Mouse (Mus musculus) heart, adult 8-10 months (tissue): ENCODE measurements around the gene Trim24. TPM values are rescaled to one million over a fixed set of nuclear protein-coding genes. Genes with fewer than 3 reads are reported as not detected.
"Not testable (repeated sequence)": the region's sequence is repeated elsewhere in the genome, so short reads cannot be mapped to it uniquely, and the experiment has no call there.

Source experiments
- DNase-seq: peaks from one replicate; pipeline ENCODE4 v3.0.0; 2022; ENCODE audit warnings: low spot score
- total RNA-seq, 4 experiments: library from RNA; stranded (reverse); gene quantifications; 2 replicates each; pipeline ENCODE4 v1.2.4; 2022

Trim24 gene
- 10 to 100 TPM; 30.8 to 36.8 (median 34.0) TPM for total RNA-seq

GRCm38 (mm10) chr6:37870245-37871136, at the start of gene Trim24:
Trim24 (plus strand) TSS chr6:37870811.
- peak; percentile 92 for DNase-seq

DNA sequence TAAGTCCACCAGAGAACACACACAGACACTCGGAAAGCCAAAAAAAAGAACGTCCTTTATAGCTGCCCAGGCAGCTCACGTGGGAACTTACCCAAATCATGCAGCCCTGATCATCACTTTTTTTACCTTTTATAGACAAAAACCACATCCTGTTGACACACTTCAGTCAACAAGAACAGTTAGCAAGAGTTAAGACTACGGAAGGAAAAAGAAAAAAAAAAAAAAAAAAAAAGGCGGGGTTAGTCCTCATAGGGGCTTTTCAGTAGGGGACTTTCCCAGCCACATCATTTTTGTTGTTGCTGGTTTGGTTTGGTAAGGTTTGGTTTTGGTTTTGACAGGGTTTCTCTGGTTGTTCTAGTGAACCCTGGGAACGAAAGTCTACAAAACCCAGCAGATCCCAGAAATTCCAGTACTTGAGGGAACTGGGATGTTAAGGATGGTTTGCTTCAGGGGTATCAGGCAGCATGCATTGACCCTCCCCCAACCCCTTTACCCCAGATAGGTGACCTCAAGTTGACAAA, 49.0 kb upstream of the Trim24 start:
- DNase-seq, result no peak

GRCm38 (mm10) chr6:37822390-37822789, 48.2 kb upstream of the Trim24 start:
- no peak for DNase-seq

GRCm38 (mm10) chr6:37823731-37824130, 46.9 kb upstream of the Trim24 start:
- DNase-seq, result no peak

DNA sequence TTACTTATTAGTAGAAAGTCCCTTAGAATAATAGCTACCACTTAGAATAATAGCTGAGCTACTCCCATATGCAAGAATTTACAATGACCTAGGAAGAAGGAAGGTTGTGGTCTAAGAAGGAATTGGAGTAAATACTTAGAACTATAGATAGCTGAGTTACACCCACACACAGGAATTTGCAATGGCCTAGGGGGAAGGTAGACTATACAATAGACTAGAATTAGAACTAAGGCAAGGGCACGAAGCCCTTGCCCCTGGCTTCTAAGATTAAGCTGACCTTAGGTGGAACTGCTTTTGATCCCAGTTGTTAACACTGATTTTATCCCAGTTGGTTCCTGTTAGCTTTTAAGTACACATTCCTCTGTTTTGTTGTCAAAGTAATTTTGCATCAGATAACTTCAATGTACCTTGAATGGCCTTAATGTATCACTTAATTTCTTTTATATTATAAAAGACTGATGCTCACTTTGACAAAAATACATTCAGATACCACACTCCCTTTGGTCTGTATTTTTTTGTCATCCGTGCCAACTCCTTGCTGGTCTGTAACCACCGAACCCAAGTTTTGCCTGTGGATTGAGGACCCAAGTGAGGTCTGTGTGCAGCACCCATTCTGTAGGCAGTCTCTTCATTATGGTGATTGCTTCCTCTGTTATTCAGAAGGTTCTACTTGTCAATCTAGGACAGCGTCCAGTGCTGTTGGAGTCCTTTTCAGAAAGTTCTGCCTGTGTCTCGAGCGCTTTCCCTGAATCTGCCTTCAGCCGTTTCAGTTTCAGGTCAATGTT, 45.1 kb upstream of the Trim24 start:
- not testable (repeated sequence) for DNase-seq

- DNase-seq, result no peak
Measured at GRCm38 (mm10) chr6:37828955-37829354, 41.7 kb upstream of the Trim24 start.

DNA sequence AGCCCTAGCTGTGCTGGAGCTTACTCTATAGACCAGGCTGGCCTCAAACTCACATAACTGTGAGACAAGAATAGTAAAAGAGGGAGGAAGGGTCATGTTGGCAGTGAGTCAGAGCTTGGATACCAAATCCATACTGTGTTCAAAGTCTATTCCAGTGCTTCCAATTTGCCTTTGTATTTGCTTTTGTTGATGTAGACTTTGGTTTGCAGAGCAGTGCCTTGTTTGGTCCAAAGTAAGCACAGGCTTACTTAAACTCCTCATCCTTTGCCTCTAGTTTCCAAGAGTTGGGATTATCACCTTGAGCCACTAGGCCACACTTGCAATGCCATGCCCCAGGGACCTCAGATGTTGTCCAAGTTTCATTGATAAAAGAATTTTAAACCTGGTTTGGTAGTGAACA, 41.0 kb upstream of the Trim24 start:
- DNase-seq, result no peak

GRCm38 (mm10) chr6:37833691-37834090, 36.9 kb upstream of the Trim24 start:
- no peak for DNase-seq

DNA sequence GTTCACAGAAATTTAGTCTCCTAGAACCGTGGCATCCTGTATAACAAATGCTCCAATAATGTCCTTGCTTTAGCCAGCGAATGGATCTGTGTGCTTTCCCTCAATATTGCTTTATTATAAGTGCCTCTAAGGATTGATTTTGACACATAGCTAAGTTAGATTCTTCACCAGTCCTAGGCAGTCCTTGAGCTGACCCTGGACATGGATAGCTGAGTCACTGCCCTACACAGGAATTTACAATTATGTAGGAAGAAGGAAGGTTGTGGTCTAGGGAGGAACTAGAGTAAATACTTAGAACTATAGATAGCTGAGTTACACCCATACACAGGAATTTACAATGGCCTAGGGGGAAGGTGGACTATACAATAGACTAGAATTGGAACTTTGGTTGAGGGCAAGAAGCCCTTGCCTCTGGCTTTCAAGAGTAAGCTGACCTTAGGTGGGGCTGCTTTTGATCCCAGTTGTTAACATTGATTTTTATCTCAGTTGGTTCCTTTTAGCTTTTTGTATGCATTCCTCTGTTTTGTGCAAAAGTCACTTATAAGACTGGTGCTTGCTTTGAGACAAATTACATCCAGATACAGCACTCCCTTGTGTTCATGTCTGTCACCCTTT, 33.6 kb upstream of the Trim24 start:
- not testable (repeated sequence) for DNase-seq

DNA sequence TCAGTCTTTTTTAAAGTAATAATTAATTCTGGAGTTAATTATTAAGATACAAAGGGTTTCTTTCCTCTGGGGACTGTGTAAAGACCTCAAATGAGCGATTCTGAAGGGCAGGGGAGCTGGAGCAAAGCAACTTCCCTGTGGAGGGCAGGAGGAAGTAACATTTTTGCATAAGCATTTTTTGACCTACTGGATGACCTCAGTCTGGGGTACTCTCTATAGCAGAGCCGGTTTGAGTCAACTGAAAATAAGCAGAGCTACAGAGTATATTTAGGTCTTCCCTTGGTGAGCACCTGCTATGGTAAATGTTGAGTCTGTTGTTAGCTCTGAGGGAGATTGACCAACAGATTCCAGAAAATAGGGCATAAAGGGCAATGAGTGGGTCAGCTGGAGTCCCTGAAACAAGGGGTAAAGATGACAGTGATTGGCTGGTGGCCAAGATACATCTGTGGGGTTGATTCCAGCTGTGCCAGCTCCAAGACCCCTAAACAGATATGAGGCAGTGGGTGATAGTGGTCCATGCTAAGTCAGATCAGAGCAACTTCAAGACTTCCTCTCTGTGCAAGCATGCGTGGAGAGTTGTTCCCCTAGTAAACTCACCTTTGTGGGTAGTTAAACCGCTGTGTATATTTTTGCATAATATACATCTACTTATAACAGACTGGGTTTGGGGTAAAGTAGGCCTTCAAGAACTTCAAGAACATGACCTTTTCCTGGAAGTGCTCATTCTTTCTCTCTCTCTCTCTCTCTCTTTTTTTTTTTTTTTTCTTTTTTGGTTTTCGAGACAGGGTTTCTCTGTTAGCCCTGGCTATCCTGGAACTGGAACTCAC, 27.6 kb upstream of the Trim24 start:
- peak; percentile 4 for DNase-seq

DNA sequence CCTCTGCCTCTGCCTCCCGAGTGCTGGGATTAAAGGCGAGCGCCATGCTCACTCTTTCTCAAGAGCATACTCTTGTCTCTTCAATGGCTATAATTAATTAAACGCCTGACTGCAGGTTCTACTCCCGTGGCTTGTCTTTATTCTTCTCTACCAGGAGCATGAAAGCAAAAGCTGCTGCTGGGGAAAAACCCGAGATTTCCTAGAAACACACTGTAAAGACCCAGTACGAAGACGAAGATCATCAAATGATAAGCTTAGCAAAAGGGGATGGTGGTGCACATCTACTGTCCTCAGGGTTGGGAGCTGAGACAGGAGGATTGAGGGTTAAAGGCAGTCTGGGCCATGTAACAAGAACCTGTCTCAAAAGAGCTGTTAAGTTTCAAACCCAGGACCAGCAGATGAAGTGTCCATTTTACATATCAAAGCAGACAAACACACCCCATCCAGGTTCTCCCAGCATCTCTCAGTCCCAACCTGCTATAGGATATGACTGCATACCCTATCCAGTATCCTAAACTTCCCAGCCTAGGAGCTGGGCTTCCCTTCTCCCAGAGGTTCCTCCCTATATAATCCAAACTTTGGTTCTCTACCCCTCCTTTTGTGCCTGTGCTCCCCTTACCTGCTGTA, 26.9 kb upstream of the Trim24 start:
- DNase-seq, result no peak

DNA sequence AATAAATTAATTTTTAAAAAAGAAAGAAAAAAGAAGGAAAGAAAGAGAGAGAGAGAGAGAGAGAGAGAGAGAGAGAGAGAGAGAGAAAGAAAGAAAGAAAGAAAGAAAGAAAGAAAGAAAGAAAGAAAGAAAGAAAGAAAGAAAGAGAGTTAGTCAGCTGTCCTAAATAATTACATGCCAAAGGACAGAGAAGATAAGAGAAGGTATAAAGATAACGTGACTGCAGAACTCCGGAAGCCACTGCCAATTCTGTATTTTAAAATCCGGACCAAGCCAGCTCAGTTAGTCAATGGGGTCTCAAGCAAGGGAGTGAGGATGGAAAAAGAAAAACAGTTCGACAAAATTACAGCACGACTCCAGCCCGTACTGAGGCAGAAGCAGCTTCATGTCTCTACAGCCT, 25.7 kb upstream of the Trim24 start:
- not testable (repeated sequence) for DNase-seq

DNA sequence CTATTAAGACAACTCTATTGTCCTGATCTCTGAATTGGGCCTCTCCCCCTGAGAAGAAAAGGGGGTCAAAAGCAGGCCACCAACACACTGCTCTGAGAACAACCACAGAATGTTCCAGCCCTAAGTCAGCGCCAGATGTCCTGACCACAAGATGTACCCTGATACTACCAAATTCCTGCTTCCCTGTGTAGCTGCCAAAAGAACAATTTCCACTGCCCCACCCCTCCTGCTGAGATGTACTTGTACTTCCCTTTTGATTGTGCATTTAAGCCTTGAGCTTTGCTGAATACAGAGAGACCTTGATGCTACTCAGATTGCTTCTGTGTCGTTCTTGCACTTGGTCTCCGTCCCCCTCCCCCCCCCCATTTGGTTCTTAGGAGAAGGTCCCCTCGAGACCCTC, 23.1 kb upstream of the Trim24 start:
- not testable (repeated sequence) for DNase-seq

DNA sequence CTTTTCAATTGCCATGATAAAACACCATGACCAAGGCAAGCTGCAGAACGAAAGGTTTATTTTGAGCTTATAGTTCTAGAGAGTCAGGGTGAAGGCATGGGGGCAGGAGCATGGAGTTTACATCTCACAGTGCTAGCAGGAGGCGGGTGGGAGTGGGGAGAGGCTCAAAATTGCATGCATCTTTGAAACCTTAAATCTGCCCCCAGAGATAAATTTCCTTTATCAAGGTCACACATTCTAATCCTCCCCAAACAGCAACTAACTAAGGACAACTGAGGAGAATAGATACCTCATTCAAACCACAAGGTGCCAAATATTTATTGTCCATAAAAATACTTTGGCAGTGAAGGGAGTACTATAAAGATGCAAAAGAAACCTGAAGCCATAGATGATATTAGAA, 19.3 kb upstream of the Trim24 start:
- no peak for DNase-seq

DNA sequence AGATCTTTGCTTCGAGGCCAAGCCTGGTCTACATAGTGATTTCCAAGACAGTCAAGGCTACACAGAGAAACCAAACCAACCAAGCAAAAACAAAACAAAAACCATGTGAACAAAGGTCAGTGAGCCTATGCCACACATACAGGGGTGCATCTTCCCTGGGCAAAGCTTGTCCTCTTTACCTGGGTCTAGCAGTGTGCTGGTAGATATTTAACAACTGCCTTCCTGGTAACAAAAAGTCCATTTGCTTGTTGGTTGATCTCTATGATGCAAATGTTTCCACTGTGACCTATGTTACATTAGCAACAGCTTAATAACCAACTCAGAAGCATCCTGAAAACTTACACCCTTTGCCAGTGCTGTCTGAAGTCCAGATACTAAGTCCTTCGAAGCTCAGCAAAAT, 17.3 kb upstream of the Trim24 start:
- no peak for DNase-seq

- no peak for DNase-seq
Measured at GRCm38 (mm10) chr6:37855384-37855783, 15.2 kb upstream of the Trim24 start.

GRCm38 (mm10) chr6:37856300-37856699, 14.3 kb upstream of the Trim24 start:
- DNase-seq, result not testable (repeated sequence)

DNA sequence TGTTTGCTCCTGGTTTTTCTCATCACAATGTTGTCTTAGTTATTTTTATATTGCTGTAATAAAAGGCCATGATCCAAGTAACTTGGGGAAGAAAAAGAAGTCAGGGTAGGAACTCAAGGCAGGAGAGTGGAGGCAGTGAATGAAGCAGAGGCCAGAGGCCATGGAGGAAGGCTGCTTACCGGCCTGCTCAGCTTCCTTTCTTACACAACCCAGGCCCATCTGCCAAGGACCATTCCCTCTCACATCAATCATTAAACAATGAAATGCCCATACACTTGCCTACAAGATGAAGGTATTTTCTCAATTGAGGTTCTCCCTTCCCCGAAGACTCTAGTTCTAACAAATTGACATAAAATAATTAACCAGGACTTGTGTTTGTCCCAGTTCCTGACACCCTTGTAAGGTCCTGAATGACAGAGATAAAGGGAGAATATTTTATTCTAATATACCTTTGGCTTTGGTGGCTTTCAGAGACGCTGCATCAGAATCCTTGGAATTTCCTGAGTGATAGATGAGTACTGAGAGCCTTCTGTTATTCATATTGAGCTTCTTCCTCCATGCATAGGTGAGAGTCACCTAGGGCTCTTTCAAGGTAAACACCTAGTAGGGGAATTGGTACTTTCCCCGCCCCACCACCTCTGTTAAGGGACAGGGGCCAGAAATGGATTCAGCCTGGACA, 13.3 kb upstream of the Trim24 start:
- DNase-seq, result no peak

DNA sequence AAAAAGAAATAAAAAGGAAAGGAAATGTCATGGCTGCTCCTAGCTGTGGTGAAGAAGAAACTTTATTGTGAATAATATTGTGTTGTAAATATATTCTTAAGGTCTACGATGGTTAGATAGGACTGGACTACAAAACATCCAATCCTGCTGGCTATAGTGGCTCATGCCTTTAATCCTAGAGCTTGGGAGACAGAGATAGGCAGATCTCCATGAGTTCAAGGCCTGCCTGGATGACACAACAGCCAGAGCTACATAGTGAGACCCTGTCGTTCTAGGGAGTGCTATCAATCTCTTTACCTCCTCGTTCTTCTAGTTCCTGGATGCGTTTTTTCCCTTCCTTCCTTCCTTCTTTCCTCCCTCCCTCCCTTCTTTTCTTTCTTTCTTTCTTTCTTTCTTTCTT, 12.5 kb upstream of the Trim24 start:
- no peak for DNase-seq

GRCm38 (mm10) chr6:37862893-37863292, 7.7 kb upstream of the Trim24 start:
- no peak for DNase-seq
